Mouse (Mus musculus) lung, adult 2 months (tissue): ENCODE measurements at regions not wholly inside any gene's neighbourhood (a gene's known extent, or its start where the extent isn't known, plus 50 kb on each side); places are given as distances from the start of the nearest gene placed in this dataset.

ENCODE experiments used
- CTCF ChIP-seq: fragments of 200-500 bp; IDR thresholded peaks from 2 replicates; pipeline ENCODE4 v1.5.1; 2011; ENCODE audit warnings: mild to moderate bottlenecking, low read length, control low read depth; ENCODE audit not compliant: insufficient read depth
- POLR2A ChIP-seq: fragments of 200-500 bp; IDR thresholded peaks from 2 replicates; pipeline ENCODE4 v1.6.1; 2011; ENCODE audit warnings: low read depth, mild to moderate bottlenecking, control low read depth, low read length, borderline replicate concordance; ENCODE audit errors: extremely low read depth

GRCm38 (mm10) chr5:133983249-133983966, 116.1 kb upstream of the Castor2 start:
- TF ChIP-seq CTCF (no peak), POLR2A (no peak)
